Mouse (Mus musculus): ENCODE measurements around the gene Rora.

DNA sequence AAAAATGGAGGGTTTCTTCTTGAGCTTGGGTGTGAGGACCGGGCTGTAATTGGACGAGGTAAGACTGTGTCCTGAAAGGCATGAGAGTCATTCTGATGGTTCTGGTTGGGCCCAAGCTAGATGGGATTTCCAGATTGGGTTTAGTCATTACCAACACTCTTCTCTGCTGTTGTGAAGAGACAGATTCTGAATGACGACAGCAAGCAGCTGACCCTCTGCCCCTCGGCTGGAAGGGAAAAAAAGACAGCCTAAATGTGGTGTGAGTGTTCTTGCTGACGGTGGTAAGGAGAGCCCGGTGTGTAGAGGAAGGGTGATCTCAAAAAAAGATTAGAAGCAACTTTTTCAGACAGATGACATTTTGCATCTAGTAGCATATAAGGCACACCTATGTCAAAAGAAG lies 686.2 kb downstream of the Rora start:
- TF ChIP-seq POLR2A (IDR thresholded peaks at IDR 0.05; ENCODE audit: insufficient read length, low read depth) (no peak), E2F4 (IDR thresholded peaks at IDR 0.05; ENCODE audit: insufficient read depth) (no peak), MYOG (IDR thresholded peaks at IDR 0.05; ENCODE audit: control insufficient read depth in 1 of 3, insufficient read depth in 1 of 3, insufficient read length in 2 of 3, low read depth in 2 of 3) (no peak), POLR2AphosphoS2 (IDR thresholded peaks at IDR 0.05; ENCODE audit: insufficient read length, low read depth) (no peak), MAX (IDR thresholded peaks at IDR 0.05; ENCODE audit: low read depth) (no peak), CEBPB (IDR thresholded peaks at IDR 0.05; ENCODE audit: insufficient read depth, poor library complexity, severe bottlenecking) (no peak), USF1 (IDR thresholded peaks at IDR 0.05; ENCODE audit: low read depth) (no peak)
